Mouse (Mus musculus) cerebellum, adult 2 months (tissue): ENCODE data around the gene Nr2e1.

Source experiments
- CTCF ChIP-seq: fragments of 200-500 bp; IDR thresholded peaks from 2 replicates; pipeline ENCODE4 v1.5.1; 2011; ENCODE audit warnings: low read depth, mild to moderate bottlenecking, control low read depth, low read length, moderate library complexity, borderline replicate concordance; ENCODE audit not compliant: insufficient read depth
- POLR2A ChIP-seq: fragments of 200-500 bp; IDR thresholded peaks from 2 replicates; pipeline ENCODE4 v1.6.1; 2011; ENCODE audit warnings: low read length, control low read depth, borderline replicate concordance; ENCODE audit not compliant: insufficient read depth

- no peak for TF ChIP-seq CTCF
- TF ChIP-seq POLR2A: no peak
Measured at GRCm38 (mm10) chr10:42631754-42632452, 48.5 kb upstream of the Nr2e1 start.
